8 mouse cellular contexts compared by ENCODE assay signal in genomic region chr1:111864779-111865165, GRCm38 (mm10). TPM values are rescaled to one million over a fixed set of nuclear protein-coding genes. Genes with fewer than 3 reads are reported as not detected.
DNase-seq lines count a peak whose midpoint lies in the region; ATAC-seq lines count a peak whose summit lies in the region.

Gene Dsel (minus strand): TSS chr1:111864918.

- peak within 1 kb of the TSS; percentile 72 for H3K4me3 ChIP-seq in forebrain, embryonic 11.5 days (ENCODE audit: low read depth, low read length)
- peak within 1 kb of the TSS; percentile 75 for H3K4me3 ChIP-seq in heart, embryonic 15.5 days
- peak within 1 kb of the TSS; percentile 67 for H3K4me3 ChIP-seq in liver, embryonic 12.5 days

- peak; percentile 47 to 61 for DNase-seq in CD8-positive naive resting alpha-beta T cell, adult 2 months (ENCODE audit: low read depth in 2 of 2, low spot score in 2 of 2)
- peak; percentile 79 for DNase-seq in c-Kit-positive CD71-positive TER-119-positive erythroid progenitor cells, embryonic 14.5 days (ENCODE audit: low spot score)
- DNase-seq in forebrain, embryonic 11.5 days (ENCODE audit: low spot score), result peak; percentile 95
- peak; percentile 96 for DNase-seq in kidney, postnatal 14 days
- DNase-seq in naive thymus-derived CD4-positive, alpha-beta T cell, adult 2 months (ENCODE audit: low read depth), result peak; percentile 86
- peak; percentile 75 for DNase-seq in splenic B cell, adult 2 months (ENCODE audit: low read depth, low spot score)

- peak within 1 kb of the TSS; percentile 75 for H3K4me2 ChIP-seq in forebrain, embryonic 11.5 days (ENCODE audit: low read depth, low read length, severe bottlenecking)
- H3K4me2 ChIP-seq in heart, embryonic 15.5 days, result peak within 1 kb of the TSS; percentile 84
- H3K4me2 ChIP-seq in liver, embryonic 12.5 days, result peak within 1 kb of the TSS; percentile 94

- peak within 1 kb of the TSS; percentile 86 for H3K9ac ChIP-seq in forebrain, embryonic 11.5 days (ENCODE audit: low read length)
- peak within 1 kb of the TSS; percentile 71 for H3K9ac ChIP-seq in heart, embryonic 15.5 days
- H3K9ac ChIP-seq in liver, embryonic 12.5 days, result peak within 1 kb of the TSS; percentile 72

- H3K27me3 ChIP-seq in forebrain, embryonic 11.5 days (ENCODE audit: control insufficient read depth, insufficient read depth, low read length), result no peaks in the 10 kb centered on the region
- no peaks in the 10 kb centered on the region for H3K27me3 ChIP-seq in heart, embryonic 15.5 days
- H3K27me3 ChIP-seq in liver, embryonic 12.5 days (replicated peaks), result no peaks in the 10 kb centered on the region
- no peaks in the 10 kb centered on the region for H3K27me3 ChIP-seq in splenic B cell, adult 2 months (ENCODE audit: control insufficient read depth, insufficient read depth, low read length, poor library complexity, severe bottlenecking)

- WGBS in forebrain, embryonic 11.5 days, result under 1% methylated on average over 33 of the region's 33 CpGs
- under 1% methylated on average over 31 of the region's 33 CpGs for WGBS in heart, embryonic 15.5 days
- under 1% methylated on average over 33 of the region's 33 CpGs for WGBS in liver, embryonic 12.5 days (ENCODE audit: insufficient replicate concordance)

- no peaks in the 10 kb centered on the region for H3K36me3 ChIP-seq in forebrain, embryonic 11.5 days (ENCODE audit: control insufficient read depth, insufficient read depth, low read length)
- no peaks in the 10 kb centered on the region for H3K36me3 ChIP-seq in heart, embryonic 15.5 days
- no peaks in the 10 kb centered on the region for H3K36me3 ChIP-seq in liver, embryonic 12.5 days
- H3K36me3 ChIP-seq in splenic B cell, adult 2 months (ENCODE audit: control insufficient read depth, insufficient read depth, low read length, poor library complexity, severe bottlenecking), result no peaks in the 10 kb centered on the region

- no peaks in the 10 kb centered on the region for H3K9me3 ChIP-seq in forebrain, embryonic 11.5 days (ENCODE audit: control insufficient read depth, low read length)
- no peaks in the 10 kb centered on the region for H3K9me3 ChIP-seq in heart, embryonic 15.5 days (replicated peaks)
- no peaks in the 10 kb centered on the region for H3K9me3 ChIP-seq in liver, embryonic 12.5 days (replicated peaks)

- peak; percentile 98 for ATAC-seq in forebrain, embryonic 11.5 days (replicated peaks; ENCODE audit: low FRiP score)
- peak; percentile 97 for ATAC-seq in heart, embryonic 15.5 days (replicated peaks; ENCODE audit: insufficient number of reproducible peaks, insufficient read depth, low FRiP score, low read depth)
- ATAC-seq in liver, embryonic 12.5 days, result peak; percentile 99

- peak within 1 kb of the TSS; percentile 66 for H3K27ac ChIP-seq in forebrain, embryonic 11.5 days (ENCODE audit: low read depth, low read length)
- peak within 1 kb of the TSS; percentile 92 for H3K27ac ChIP-seq in heart, embryonic 15.5 days
- H3K27ac ChIP-seq in liver, embryonic 12.5 days, result peak within 1 kb of the TSS; percentile 65; the same call in 1 of the 2 replicates

- no peaks in the 10 kb centered on the region for H3K4me1 ChIP-seq in forebrain, embryonic 11.5 days (replicated peaks; ENCODE audit: control insufficient read depth, insufficient read depth, low read length)
- H3K4me1 ChIP-seq in heart, embryonic 15.5 days (replicated peaks), result peaks cover 5% of the 10 kb centered on the region; the same call in 1 of the 2 replicates
- H3K4me1 ChIP-seq in liver, embryonic 12.5 days, result no peaks in the 10 kb centered on the region

RNA-seq across cellular contexts. Expression of gene Dsel, which starts in this region (rescaled TPM):
- polyA plus RNA-seq in forebrain, embryonic 11.5 days (2014; fragmentation: Nextera tagmentation; extraction: Ambion mirVana), result 9.5 and 10.1 TPM in 2 replicates
- 6.1 and 7.8 TPM in 2 replicates for polyA plus RNA-seq in heart, embryonic 15.5 days (2015; fragmentation: Nextera tagmentation; extraction: Ambion mirVana)
- polyA plus RNA-seq in liver, embryonic 12.5 days (2016; fragmentation: Nextera tagmentation; extraction: Ambion mirVana), result 2.4 and 2.5 TPM in 2 replicates

Comparison
In these comparisons a context has a peak if more than half of its experiments do, and no peak if none do; other contexts are left out.
1. Peak in every context shown above with its lines: DNase-seq, ATAC-seq, H3K4me3 ChIP-seq and H3K27ac ChIP-seq.